Mouse (Mus musculus): ENCODE measurements around the gene Hs6st1.

The Hs6st1 gene

GRCm38 (mm10) chr1:36090011-36090721, 22.0 kb downstream of the Hs6st1 start:
- no peak for DNase-seq

GRCm38 (mm10) chr1:36090722-36091110, 22.5 kb downstream of the Hs6st1 start:
- no peak for DNase-seq

- no peak for DNase-seq
Measured at GRCm38 (mm10) chr1:36091246-36091645, 23.0 kb downstream of the Hs6st1 start.

- DNase-seq = no peak
Measured at GRCm38 (mm10) chr1:36093741-36094140, 25.5 kb downstream of the Hs6st1 start.

- DNase-seq = no peak
Measured at GRCm38 (mm10) chr1:36095423-36096272, 27.4 kb downstream of the Hs6st1 start.

GRCm38 (mm10) chr1:36098432-36098831, 30.2 kb downstream of the Hs6st1 start:
- no peak for DNase-seq

- DNase-seq = no peak
Measured at GRCm38 (mm10) chr1:36100371-36100770, 32.2 kb downstream of the Hs6st1 start.

GRCm38 (mm10) chr1:36105917-36106706, 37.9 kb downstream of the Hs6st1 start:
- DNase-seq = no peak

- DNase-seq = no peak
Measured at GRCm38 (mm10) chr1:36109987-36110386, 41.8 kb downstream of the Hs6st1 start.

- DNase-seq = no peak
Measured at GRCm38 (mm10) chr1:36112665-36113064, 44.5 kb downstream of the Hs6st1 start.

- no peak for DNase-seq
Measured at GRCm38 (mm10) chr1:36113670-36114069, 45.5 kb downstream of the Hs6st1 start.

GRCm38 (mm10) chr1:36114844-36115243, 46.6 kb downstream of the Hs6st1 start:
- DNase-seq = no peak

- no peak for DNase-seq
Measured at GRCm38 (mm10) chr1:36116488-36116887, 48.3 kb downstream of the Hs6st1 start.

- no peak for DNase-seq
Measured at GRCm38 (mm10) chr1:36118061-36118685, 50.0 kb downstream of the Hs6st1 start.

- DNase-seq = no peak
Measured at GRCm38 (mm10) chr1:36118958-36119357, 50.8 kb downstream of the Hs6st1 start.

- DNase-seq = no peak
Measured at GRCm38 (mm10) chr1:36119426-36119825, 51.2 kb downstream of the Hs6st1 start.

GRCm38 (mm10) chr1:36121172-36121571, 53.0 kb downstream of the Hs6st1 start:
- DNase-seq = no peak

- DNase-seq = no peak
Measured at GRCm38 (mm10) chr1:36125076-36125475, 56.9 kb downstream of the Hs6st1 start.

GRCm38 (mm10) chr1:36129126-36129525, 60.9 kb downstream of the Hs6st1 start:
- peak; percentile 70 for DNase-seq

GRCm38 (mm10) chr1:36129881-36130280, 61.7 kb downstream of the Hs6st1 start:
- no peak for DNase-seq

GRCm38 (mm10) chr1:36130307-36131035, 62.3 kb downstream of the Hs6st1 start:
- DNase-seq = no peak

- DNase-seq = no peak
Measured at GRCm38 (mm10) chr1:36131154-36131553, 63.0 kb downstream of the Hs6st1 start.

All from kidney, adult 11 months (tissue).